ENCODE assay signal across 8 mouse cellular contexts in genomic region chrX:38455474-38455873, GRCm38 (mm10). TPM values are rescaled to one million over a fixed set of nuclear protein-coding genes. Genes with fewer than 3 reads are reported as not detected.
A peak's percentile ranks its signal among the peaks of the same experiment; 100 is the strongest.
DNase-seq lines count a peak whose midpoint lies in the region; ATAC-seq and TF ChIP-seq lines count a peak whose summit lies in the region.

No protein-coding gene starts in this region.

- H3K4me1 ChIP-seq in lung, embryonic 16.5 days (replicated peaks; ENCODE audit: control insufficient read depth, insufficient read depth, low read length): no peaks in the 10 kb centered on the region
- peaks cover 5% of the 10 kb centered on the region for H3K4me1 ChIP-seq in forebrain, embryonic 10.5 days
- H3K4me1 ChIP-seq in limb, embryonic 14.5 days (ENCODE audit: control insufficient read depth, insufficient read depth, low read length): 0 out of 2 replicates have a peak, but pooled peaks cover 3% of the 10 kb centered on the region
- peaks cover 3% of the 10 kb centered on the region; the same call in 1 of the 2 replicates for H3K4me1 ChIP-seq in small intestine, adult 2 months (ENCODE audit: control insufficient read depth, insufficient read depth, insufficient read length, low read length)

- WGBS in lung, embryonic 16.5 days: 17% methylated on average over 7 of the region's 7 CpGs
- 15% methylated on average over 7 of the region's 7 CpGs for WGBS in forebrain, embryonic 10.5 days
- 22% methylated on average over 7 of the region's 7 CpGs for WGBS in limb, embryonic 14.5 days
- WGBS in small intestine, adult 2 months: 16% methylated on average over 7 of the region's 7 CpGs

- TF ChIP-seq CTCF in small intestine, adult 2 months (IDR thresholded peaks at IDR 0.05; ENCODE audit: extremely low read depth, insufficient read length, insufficient replicate concordance, low read depth, low read length): no peak

- H3K36me3 ChIP-seq in lung, embryonic 16.5 days (ENCODE audit: control insufficient read depth, insufficient read depth, low read length): peaks cover 2% of the 10 kb centered on the region
- peaks cover 16% of the 10 kb centered on the region for H3K36me3 ChIP-seq in forebrain, embryonic 10.5 days (replicated peaks)
- peaks cover 3% of the 10 kb centered on the region; the same call in 1 of the 2 replicates for H3K36me3 ChIP-seq in limb, embryonic 14.5 days (ENCODE audit: control insufficient read depth, insufficient read depth, low read length)
- peaks cover 10% of the 10 kb centered on the region for H3K36me3 ChIP-seq in small intestine, adult 2 months (ENCODE audit: control insufficient read depth, insufficient read depth, low read length)

- H3K27me3 ChIP-seq in lung, embryonic 16.5 days (ENCODE audit: control insufficient read depth, insufficient read depth, low read depth, low read length): no peaks in the 10 kb centered on the region
- no peaks in the 10 kb centered on the region for H3K27me3 ChIP-seq in forebrain, embryonic 10.5 days (ENCODE audit: poor library complexity, severe bottlenecking)
- H3K27me3 ChIP-seq in limb, embryonic 14.5 days (ENCODE audit: control insufficient read depth, insufficient read depth, low read length): no peaks in the 10 kb centered on the region
- no peaks in the 10 kb centered on the region for H3K27me3 ChIP-seq in small intestine, adult 2 months (ENCODE audit: control insufficient read depth, insufficient read depth, low read length)

- H3K4me3 ChIP-seq in lung, embryonic 16.5 days (ENCODE audit: low read length): peak overlapping the region; percentile 64
- peak overlapping the region; percentile 67 for H3K4me3 ChIP-seq in forebrain, embryonic 10.5 days
- peak overlapping the region; percentile 52 for H3K4me3 ChIP-seq in limb, embryonic 14.5 days (replicated peaks; ENCODE audit: low read length)
- peak overlapping the region; percentile 100 for H3K4me3 ChIP-seq in small intestine, adult 2 months (ENCODE audit: low read depth, low read length)

- H3K4me2 ChIP-seq in lung, embryonic 16.5 days (ENCODE audit: low read depth, low read length): peak overlapping the region; percentile 59
- H3K4me2 ChIP-seq in limb, embryonic 14.5 days (replicated peaks; ENCODE audit: low read depth, low read length, severe bottlenecking): peak overlapping the region; percentile 47

- ATAC-seq in lung, embryonic 16.5 days (ENCODE audit: low read depth): peak; percentile 16
- no peak; the same call in 1 of the 2 replicates for ATAC-seq in limb, embryonic 14.5 days (ENCODE audit: low FRiP score, low read depth)

- H3K9ac ChIP-seq in lung, embryonic 16.5 days (ENCODE audit: low read length): peak overlapping the region; percentile 77
- peak overlapping the region; percentile 69 for H3K9ac ChIP-seq in limb, embryonic 14.5 days (ENCODE audit: low read depth, low read length, severe bottlenecking)

- H3K9me3 ChIP-seq in lung, embryonic 16.5 days (ENCODE audit: control insufficient read depth, low read length): no peaks in the 10 kb centered on the region
- no peaks in the 10 kb centered on the region for H3K9me3 ChIP-seq in forebrain, embryonic 10.5 days
- no peaks in the 10 kb centered on the region for H3K9me3 ChIP-seq in limb, embryonic 14.5 days (ENCODE audit: control insufficient read depth, low read length)

- DNase-seq in lung, postnatal 14 days: no peak
- DNase-seq in forebrain, embryonic 10.5 days (ENCODE audit: extremely low spot score, low spot score): no peak
- DNase-seq in limb, embryonic 14.5 days (ENCODE audit: low spot score): no peak
- DNase-seq in T-cell, adult 2 months (ENCODE audit: low spot score): no peak
- no peak for DNase-seq in frontal cortex, postnatal 36 days (ENCODE audit: low spot score in 2 of 2)
- no peak for DNase-seq in adrenal gland, adult (ENCODE audit: inconsistent age in 2 of 2, low spot score in 1 of 2)

- no peak for TF ChIP-seq POLR2A in limb, embryonic 14.5 days (IDR thresholded peaks at IDR 0.05; ENCODE audit: borderline replicate concordance, extremely low read depth, insufficient read depth, insufficient read length)
- TF ChIP-seq POLR2A in small intestine, adult 2 months (IDR thresholded peaks at IDR 0.05; ENCODE audit: low read depth, low read length): no peak

- H3K27ac ChIP-seq in lung, embryonic 16.5 days (ENCODE audit: low read length): peak overlapping the region; percentile 85
- peak overlapping the region; percentile 88 for H3K27ac ChIP-seq in forebrain, embryonic 10.5 days
- H3K27ac ChIP-seq in limb, embryonic 14.5 days (replicated peaks; ENCODE audit: low read depth, low read length): 0 out of 2 replicates have a peak overlapping the region, but pooled peaks have one; percentile 63
- no peak overlapping the region; the same call in 1 of the 2 replicates for H3K27ac ChIP-seq in small intestine, adult 2 months (ENCODE audit: insufficient read depth, low read depth, low read length)

RNA-seq across cellular contexts. Expression of gene Lamp2, which starts 0.8 kb away (rescaled TPM):
- 167 and 170 TPM in 2 replicates for polyA plus RNA-seq in lung, embryonic 16.5 days (2015; fragmentation: Nextera tagmentation; extraction: Ambion mirVana)
- 59.5 and 68.4 TPM in 2 replicates for polyA plus RNA-seq in forebrain, embryonic 10.5 days (2016; fragmentation: Nextera tagmentation; extraction: Ambion mirVana)
- polyA plus RNA-seq in limb, embryonic 14.5 days (2012; rRNA removed): 108 and 114 TPM in 2 replicates
- polyA plus RNA-seq in limb, embryonic 14.5 days (2014; fragmentation: Nextera tagmentation; extraction: Ambion mirVana): 169 and 172 TPM in 2 replicates
- polyA plus RNA-seq in small intestine, adult 2 months (2012; rRNA removed): 10.9 and 16.8 TPM in 2 replicates
